Mouse (Mus musculus) central nervous system, embryonic 11.5 days (tissue): Measurements from ENCODE around the gene Vmn2r113. TPM values are rescaled to one million over a fixed set of nuclear protein-coding genes. Genes with fewer than 3 reads are reported as not detected.

Experiments
- polyA plus RNA-seq: library from polyadenylated mRNA; depleted of rRNA; stranded (reverse); fragments of >200 nt; gene quantifications from 2 replicates; pipeline ENCODE4 v1.2.3, GENCODE M21; 2012; rRNA removed

Gene Vmn2r113
- polyA plus RNA-seq = not detected in 2 replicates

DNA sequence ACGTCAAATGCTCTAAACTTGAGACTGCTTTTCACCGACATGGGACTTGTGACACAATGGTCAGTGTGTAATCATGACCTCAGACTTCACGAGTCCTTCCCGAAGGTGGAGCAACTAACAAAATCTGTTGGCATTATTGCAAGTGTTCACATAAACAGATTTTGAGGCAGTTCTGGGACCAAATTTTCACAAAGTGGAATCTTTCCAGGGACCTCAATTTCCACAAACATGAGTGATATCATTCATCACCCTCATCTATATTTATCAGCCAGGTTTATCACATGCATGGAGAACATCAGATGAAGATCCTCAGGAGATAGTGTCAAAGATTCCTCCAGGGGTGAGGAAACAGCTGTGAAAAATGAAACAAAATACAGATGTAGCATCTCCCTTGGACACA lies at the start of gene Vmn2r113:
Gene Vmn2r113 (plus strand): TSS at position 301 of the 400 bp plus-strand sequence.

Other genes starting within 250 kb of the Vmn2r113 start
- gene Zfp945, start 75.8 kb upstream of the Vmn2r113 start, polyA plus RNA-seq = 7.5 and 15.0 TPM in 2 replicates
- gene Vmn2r-ps130, start 118.2 kb downstream of the Vmn2r113 start, polyA plus RNA-seq = not detected in 2 replicates